Mouse (Mus musculus): ENCODE measurements around the gene Fads3. TPM values are rescaled to one million over a fixed set of nuclear protein-coding genes. Genes with fewer than 3 reads are reported as not detected.

Gene Fads3
- polyA plus RNA-seq, 1 experiment from 2014 or later = 12.4 TPM

GRCm38 (mm10) chr19:10018527-10018818, 22.9 kb upstream of the Fads3 start:
- Histone ChIP-seq H3K27me3 (replicated peaks; ENCODE audit: control insufficient read depth, insufficient read depth, low read length) (no peaks in the 10 kb centered on the region), H3K4me3 (ENCODE audit: low read length) (peak overlapping the region; percentile 69), H3K27ac (ENCODE audit: low read length) (peak overlapping the region; percentile 54), H3K36me3 (ENCODE audit: control insufficient read depth, insufficient read depth, low read length) (no peaks in the 10 kb centered on the region), H3K4me1 (ENCODE audit: control insufficient read depth, insufficient read depth, low read length) (peaks cover 58% of the 10 kb centered on the region), H3K9me3 (ENCODE audit: control insufficient read depth, low read length) (no peaks in the 10 kb centered on the region), H3K9ac (ENCODE audit: low read depth, low read length) (peak overlapping the region; percentile 75), H3K4me2 (ENCODE audit: low read depth, low read length) (peak overlapping the region; percentile 93)
- no peak for ATAC-seq
- WGBS = 1% methylated on average over 3 of the region's 3 CpGs

- ATAC-seq = no peak
- H3K4me2 ChIP-seq (ENCODE audit: low read depth, low read length) = peak overlapping the region; percentile 93
- peak overlapping the region; percentile 69 for H3K4me3 ChIP-seq (ENCODE audit: low read length)
- H3K27ac ChIP-seq (ENCODE audit: low read length) = no peak overlapping the region
- whole genome bisulfite sequencing = 68% methylated on average over 4 of the region's 4 CpGs
- peak overlapping the region; percentile 75 for H3K9ac ChIP-seq (ENCODE audit: low read depth, low read length)
- H3K9me3 ChIP-seq (ENCODE audit: control insufficient read depth, low read length) = no peaks in the 10 kb centered on the region
- peaks cover 50% of the 10 kb centered on the region for H3K4me1 ChIP-seq (ENCODE audit: control insufficient read depth, insufficient read depth, low read length)
- no peaks in the 10 kb centered on the region for H3K27me3 ChIP-seq (replicated peaks; ENCODE audit: control insufficient read depth, insufficient read depth, low read length)
- H3K36me3 ChIP-seq (ENCODE audit: control insufficient read depth, insufficient read depth, low read length) = no peaks in the 10 kb centered on the region
These were observed 22.1 kb upstream of the Fads3 start for GRCm38 (mm10) chr19:10019214-10019760.

- Histone ChIP-seq H3K4me1 (ENCODE audit: control insufficient read depth, insufficient read depth, low read length) (peaks cover 58% of the 10 kb centered on the region), H3K36me3 (ENCODE audit: control insufficient read depth, insufficient read depth, low read length) (no peaks in the 10 kb centered on the region), H3K4me3 (ENCODE audit: low read length) (no peak overlapping the region), H3K27me3 (replicated peaks; ENCODE audit: control insufficient read depth, insufficient read depth, low read length) (no peaks in the 10 kb centered on the region), H3K9me3 (ENCODE audit: control insufficient read depth, low read length) (no peaks in the 10 kb centered on the region), H3K9ac (ENCODE audit: low read depth, low read length) (no peak overlapping the region), H3K27ac (ENCODE audit: low read length) (no peak overlapping the region), H3K4me2 (ENCODE audit: low read depth, low read length) (no peak overlapping the region)
- no peak for ATAC-seq
- 87% methylated on average over 2 of the region's 2 CpGs for WGBS
These were observed 19.4 kb upstream of the Fads3 start for GRCm38 (mm10) chr19:10021981-10022380.

- ATAC-seq = peak; percentile 6; the same call in 1 of the 2 replicates
- Histone ChIP-seq H3K27ac (ENCODE audit: low read length) (peak overlapping the region; percentile 25), H3K4me2 (ENCODE audit: low read depth, low read length) (no peak overlapping the region), H3K4me1 (ENCODE audit: control insufficient read depth, insufficient read depth, low read length) (peaks cover 54% of the 10 kb centered on the region), H3K27me3 (replicated peaks; ENCODE audit: control insufficient read depth, insufficient read depth, low read length) (no peaks in the 10 kb centered on the region), H3K36me3 (ENCODE audit: control insufficient read depth, insufficient read depth, low read length) (no peaks in the 10 kb centered on the region), H3K4me3 (ENCODE audit: low read length) (no peak overlapping the region), H3K9me3 (ENCODE audit: control insufficient read depth, low read length) (no peaks in the 10 kb centered on the region), H3K9ac (ENCODE audit: low read depth, low read length) (no peak overlapping the region)
- WGBS = 69% methylated on average over 5 of the region's 5 CpGs
These were observed 18.7 kb upstream of the Fads3 start for GRCm38 (mm10) chr19:10022414-10023303.

- Histone ChIP-seq H3K9me3 (ENCODE audit: control insufficient read depth, low read length) (no peaks in the 10 kb centered on the region), H3K4me2 (ENCODE audit: low read depth, low read length) (no peak overlapping the region), H3K4me3 (ENCODE audit: low read length) (no peak overlapping the region), H3K27me3 (replicated peaks; ENCODE audit: control insufficient read depth, insufficient read depth, low read length) (no peaks in the 10 kb centered on the region), H3K9ac (ENCODE audit: low read depth, low read length) (no peak overlapping the region), H3K36me3 (ENCODE audit: control insufficient read depth, insufficient read depth, low read length) (no peaks in the 10 kb centered on the region), H3K4me1 (ENCODE audit: control insufficient read depth, insufficient read depth, low read length) (peaks cover 51% of the 10 kb centered on the region), H3K27ac (ENCODE audit: low read length) (peak overlapping the region; percentile 28)
- peak; percentile 1; the same call in 1 of the 2 replicates for ATAC-seq
- WGBS = 61% methylated on average over 9 of the region's 9 CpGs
These were observed 18.0 kb upstream of the Fads3 start for GRCm38 (mm10) chr19:10023304-10023758.

- Histone ChIP-seq H3K4me2 (ENCODE audit: low read depth, low read length) (no peak overlapping the region), H3K4me1 (ENCODE audit: control insufficient read depth, insufficient read depth, low read length) (peaks cover 36% of the 10 kb centered on the region), H3K9me3 (ENCODE audit: control insufficient read depth, low read length) (no peaks in the 10 kb centered on the region), H3K9ac (ENCODE audit: low read depth, low read length) (no peak overlapping the region), H3K36me3 (ENCODE audit: control insufficient read depth, insufficient read depth, low read length) (no peaks in the 10 kb centered on the region), H3K4me3 (ENCODE audit: low read length) (no peak overlapping the region), H3K27ac (ENCODE audit: low read length) (peak overlapping the region; percentile 56), H3K27me3 (replicated peaks; ENCODE audit: control insufficient read depth, insufficient read depth, low read length) (no peaks in the 10 kb centered on the region)
- ATAC-seq = peak; percentile 55
- WGBS = 23% methylated on average over 8 of the region's 8 CpGs
These were observed 16.0 kb upstream of the Fads3 start for GRCm38 (mm10) chr19:10025169-10025875.

GRCm38 (mm10) chr19:10029746-10030145, 11.6 kb upstream of the Fads3 start:
- H3K9ac ChIP-seq (ENCODE audit: low read depth, low read length) = no peak overlapping the region
- H3K4me2 ChIP-seq (ENCODE audit: low read depth, low read length) = no peak overlapping the region
- H3K9me3 ChIP-seq (ENCODE audit: control insufficient read depth, low read length) = no peaks in the 10 kb centered on the region
- no peaks in the 10 kb centered on the region for H3K36me3 ChIP-seq (ENCODE audit: control insufficient read depth, insufficient read depth, low read length)
- H3K4me1 ChIP-seq (ENCODE audit: control insufficient read depth, insufficient read depth, low read length) = peaks cover 19% of the 10 kb centered on the region
- 89% methylated on average over 2 of the region's 2 CpGs for WGBS
- H3K27me3 ChIP-seq (replicated peaks; ENCODE audit: control insufficient read depth, insufficient read depth, low read length) = no peaks in the 10 kb centered on the region
- ATAC-seq = no peak
- H3K27ac ChIP-seq (ENCODE audit: low read length) = no peak overlapping the region
- H3K4me3 ChIP-seq (ENCODE audit: low read length) = no peak overlapping the region

GRCm38 (mm10) chr19:10033211-10033973, 8.0 kb upstream of the Fads3 start:
- H3K4me2 ChIP-seq (ENCODE audit: low read depth, low read length) = no peak overlapping the region
- H3K9ac ChIP-seq (ENCODE audit: low read depth, low read length) = no peak overlapping the region
- no peaks in the 10 kb centered on the region for H3K36me3 ChIP-seq (ENCODE audit: control insufficient read depth, insufficient read depth, low read length)
- H3K27ac ChIP-seq (ENCODE audit: low read length) = no peak overlapping the region
- H3K27me3 ChIP-seq (replicated peaks; ENCODE audit: control insufficient read depth, insufficient read depth, low read length) = no peaks in the 10 kb centered on the region
- ATAC-seq = peak; percentile 18; the same call in 1 of the 2 replicates
- WGBS = 41% methylated on average over 8 of the region's 8 CpGs
- H3K4me1 ChIP-seq (ENCODE audit: control insufficient read depth, insufficient read depth, low read length) = peaks cover 1% of the 10 kb centered on the region
- H3K4me3 ChIP-seq (ENCODE audit: low read length) = no peak overlapping the region
- H3K9me3 ChIP-seq (ENCODE audit: control insufficient read depth, low read length) = no peaks in the 10 kb centered on the region

GRCm38 (mm10) chr19:10034356-10034755, 7.0 kb upstream of the Fads3 start:
- Histone ChIP-seq H3K4me2 (ENCODE audit: low read depth, low read length) (no peak overlapping the region), H3K9ac (ENCODE audit: low read depth, low read length) (peak overlapping the region; percentile 16; the same call in 1 of the 2 replicates)
- no peak for ATAC-seq

More at GRCm38 (mm10) chr19:10034356-10034755, 7.0 kb upstream of the Fads3 start:
- Histone ChIP-seq H3K27me3 (replicated peaks; ENCODE audit: control insufficient read depth, insufficient read depth, low read length) (no peaks in the 10 kb centered on the region), H3K9me3 (ENCODE audit: control insufficient read depth, low read length) (no peaks in the 10 kb centered on the region), H3K36me3 (ENCODE audit: control insufficient read depth, insufficient read depth, low read length) (no peaks in the 10 kb centered on the region), H3K4me3 (ENCODE audit: low read length) (no peak overlapping the region), H3K4me1 (ENCODE audit: control insufficient read depth, insufficient read depth, low read length) (peaks cover 8% of the 10 kb centered on the region), H3K27ac (ENCODE audit: low read length) (no peak overlapping the region)
- 87% methylated on average over 5 of the region's 5 CpGs for WGBS

Data from intestine, embryonic 16.5 days (tissue).